Mouse (Mus musculus) midbrain, embryonic 13.5 days (tissue): Measurements from ENCODE around the gene Slc35c1. TPM values are rescaled to one million over a fixed set of nuclear protein-coding genes. Genes with fewer than 3 reads are reported as not detected.
"Not testable (repeated sequence)": the region's sequence is repeated elsewhere in the genome, so short reads cannot be mapped to it uniquely, and the experiment has no call there.

Source experiments
- ATAC-seq: fragments of 200-750 bp; cut with Nextera tagmentation; 2 replicates; pipeline ENCODE4 v1.8.0; 2017; ENCODE audit warnings: mild to moderate bottlenecking, moderate TSS enrichment, moderate library complexity
- H3K27ac ChIP-seq: fragments of 300-500 bp; sonication (generic); 2 replicates; pipeline ENCODE4 v1.5.1; 2015; ENCODE audit warnings: inconsistent platforms, mild to moderate bottlenecking, moderate library complexity
- H3K27me3 ChIP-seq: fragments of 300-500 bp; sonication (generic); 2 replicates; pipeline ENCODE4 v1.6.1; 2015; ENCODE audit warnings: mild to moderate bottlenecking, inconsistent platforms
- H3K36me3 ChIP-seq: fragments of 300-500 bp; sonication (generic); 2 replicates; pipeline ENCODE4 v1.6.1; 2015; ENCODE audit warnings: mild to moderate bottlenecking, inconsistent platforms
- H3K4me1 ChIP-seq: fragments of 300-500 bp; sonication (generic); replicated peaks from 2 replicates; pipeline ENCODE4 v1.6.1; 2015; ENCODE audit warnings: inconsistent platforms
- H3K4me2 ChIP-seq: fragments of 300-500 bp; sonication (generic); replicated peaks from 2 replicates; pipeline ENCODE4 v1.6.1; 2015; ENCODE audit warnings: moderate library complexity, mild to moderate bottlenecking, inconsistent platforms
- H3K4me3 ChIP-seq: fragments of 300-500 bp; sonication (generic); replicated peaks from 2 replicates; pipeline ENCODE4 v1.5.1; 2015; ENCODE audit warnings: mild to moderate bottlenecking, inconsistent platforms
- H3K9ac ChIP-seq: fragments of 300-500 bp; sonication (generic); replicated peaks from 2 replicates; pipeline ENCODE4 v1.6.1; 2015; ENCODE audit warnings: mild to moderate bottlenecking, inconsistent platforms
- H3K9me3 ChIP-seq: fragments of 300-500 bp; sonication (generic); 2 replicates; pipeline ENCODE4 v1.6.1; 2016; ENCODE audit warnings: mild to moderate bottlenecking, inconsistent platforms
- WGBS: fragments of 180-500 bp; shearing (Covaris S2); methylation state at CpG from one replicate; pipeline ENCODE4 v1.1.7; 2015; 5-methylcytosine and 5-hydroxymethylcytosine counted together
- polyA plus RNA-seq: library from polyadenylated mRNA; unstranded; fragments of >200 nt; fragmentation: Nextera tagmentation; extraction: Ambion mirVana; gene quantifications from 2 replicates; pipeline ENCODE4 v1.2.1, GENCODE M21; 2015

Gene Slc35c1
- polyA plus RNA-seq, 1 experiment from 2014 or later = 10.6 TPM

GRCm38 (mm10) chr2:92487791-92488190, 27.5 kb upstream of the Slc35c1 start:
- no peak overlapping the region for H3K27ac ChIP-seq
- no peak overlapping the region for H3K4me2 ChIP-seq
- no peak overlapping the region for H3K4me3 ChIP-seq
- 92% methylated on average over 8 of the region's 8 CpGs for WGBS
- H3K27me3 ChIP-seq = peaks cover 32% of the 10 kb centered on the region
- ATAC-seq = no peak
- H3K4me1 ChIP-seq = peaks cover 21% of the 10 kb centered on the region
- no peaks in the 10 kb centered on the region for H3K36me3 ChIP-seq
- no peaks in the 10 kb centered on the region for H3K9me3 ChIP-seq
- no peak overlapping the region for H3K9ac ChIP-seq

- Histone ChIP-seq H3K9ac (no peak overlapping the region), H3K27ac (no peak overlapping the region), H3K4me3 (no peak overlapping the region), H3K27me3 (peaks cover 33% of the 10 kb centered on the region), H3K4me2 (no peak overlapping the region), H3K9me3 (no peaks in the 10 kb centered on the region), H3K4me1 (peaks cover 21% of the 10 kb centered on the region), H3K36me3 (no peaks in the 10 kb centered on the region)
- 67% methylated on average over 2 of the region's 2 CpGs for WGBS
- ATAC-seq = no peak
Observed at GRCm38 (mm10) chr2:92486911-92487310, 26.6 kb upstream of the Slc35c1 start.

- H3K9me3 ChIP-seq = no peaks in the 10 kb centered on the region
- ATAC-seq = peak; percentile 56; the same call in 1 of the 2 replicates
- under 1% methylated on average over 11 of the region's 11 CpGs for whole genome bisulfite sequencing
- H3K27me3 ChIP-seq = peaks cover 33% of the 10 kb centered on the region
- no peak overlapping the region for H3K9ac ChIP-seq
- no peak overlapping the region for H3K4me3 ChIP-seq
- peak overlapping the region; percentile 40 for H3K4me2 ChIP-seq
- H3K4me1 ChIP-seq = peaks cover 21% of the 10 kb centered on the region
- H3K36me3 ChIP-seq = no peaks in the 10 kb centered on the region
- H3K27ac ChIP-seq = no peak overlapping the region
Observed at GRCm38 (mm10) chr2:92486403-92486802, 26.1 kb upstream of the Slc35c1 start.

- Histone ChIP-seq H3K4me3 (no peak overlapping the region), H3K4me2 (peak overlapping the region; percentile 40), H3K36me3 (no peaks in the 10 kb centered on the region), H3K4me1 (peaks cover 21% of the 10 kb centered on the region), H3K27ac (no peak overlapping the region), H3K9ac (peak overlapping the region; percentile 28; the same call in 1 of the 2 replicates), H3K9me3 (no peaks in the 10 kb centered on the region), H3K27me3 (peaks cover 33% of the 10 kb centered on the region)
- peak; percentile 66 for ATAC-seq
- WGBS = 6% methylated on average over 15 of the region's 15 CpGs
Observed at GRCm38 (mm10) chr2:92485640-92486295, 25.4 kb upstream of the Slc35c1 start.

- Histone ChIP-seq H3K9me3 (no peaks in the 10 kb centered on the region), H3K27ac (no peak overlapping the region), H3K4me1 (peaks cover 21% of the 10 kb centered on the region), H3K9ac (no peak overlapping the region), H3K36me3 (no peaks in the 10 kb centered on the region), H3K27me3 (peaks cover 33% of the 10 kb centered on the region), H3K4me2 (peak overlapping the region; percentile 27), H3K4me3 (peak overlapping the region; percentile 5; the same call in 1 of the 2 replicates)
- WGBS = 38% methylated on average over 23 of the region's 23 CpGs
- no peak for ATAC-seq
Observed at GRCm38 (mm10) chr2:92484256-92485025, 24.1 kb upstream of the Slc35c1 start.

GRCm38 (mm10) chr2:92483505-92483904, 23.2 kb upstream of the Slc35c1 start:
- Histone ChIP-seq H3K27ac (no peak overlapping the region), H3K9ac (no peak overlapping the region), H3K4me2 (no peak overlapping the region), H3K9me3 (no peaks in the 10 kb centered on the region), H3K4me3 (no peak overlapping the region), H3K36me3 (no peaks in the 10 kb centered on the region), H3K27me3 (peaks cover 33% of the 10 kb centered on the region), H3K4me1 (peaks cover 21% of the 10 kb centered on the region)
- 50% methylated on average over 5 of the region's 5 CpGs for WGBS
- ATAC-seq = no peak

GRCm38 (mm10) chr2:92482551-92482950, 22.2 kb upstream of the Slc35c1 start:
- no peaks in the 10 kb centered on the region for H3K9me3 ChIP-seq
- no peak overlapping the region for H3K9ac ChIP-seq
- ATAC-seq = no peak
- no peaks in the 10 kb centered on the region for H3K36me3 ChIP-seq
- peaks cover 33% of the 10 kb centered on the region for H3K27me3 ChIP-seq
- 75% methylated on average over 1 of the region's 1 CpGs for WGBS
- H3K4me1 ChIP-seq = peaks cover 21% of the 10 kb centered on the region
- no peak overlapping the region for H3K4me2 ChIP-seq
- H3K4me3 ChIP-seq = no peak overlapping the region
- H3K27ac ChIP-seq = no peak overlapping the region

GRCm38 (mm10) chr2:92478313-92478688, 18.0 kb upstream of the Slc35c1 start:
- Histone ChIP-seq H3K9ac (no peak overlapping the region), H3K9me3 (no peaks in the 10 kb centered on the region), H3K4me3 (no peak overlapping the region), H3K36me3 (no peaks in the 10 kb centered on the region), H3K27me3 (peaks cover 5% of the 10 kb centered on the region), H3K27ac (no peak overlapping the region), H3K4me1 (no peaks in the 10 kb centered on the region), H3K4me2 (no peak overlapping the region)
- ATAC-seq = no peak
- WGBS = 94% methylated on average over 4 of the region's 4 CpGs

- 76% methylated on average over 12 of the region's 12 CpGs for WGBS
- Histone ChIP-seq H3K4me2 (no peak overlapping the region), H3K9me3 (no peaks in the 10 kb centered on the region), H3K9ac (no peak overlapping the region), H3K4me1 (no peaks in the 10 kb centered on the region), H3K4me3 (no peak overlapping the region), H3K36me3 (no peaks in the 10 kb centered on the region), H3K27me3 (peaks cover under 1% of the 10 kb centered on the region), H3K27ac (no peak overlapping the region)
- no peak for ATAC-seq
Observed at GRCm38 (mm10) chr2:92477672-92478312, 17.5 kb upstream of the Slc35c1 start.

- H3K9me3 ChIP-seq, H3K27ac ChIP-seq, H3K4me1 ChIP-seq, ATAC-seq, H3K27me3 ChIP-seq, H3K4me3 ChIP-seq, H3K4me2 ChIP-seq, H3K36me3 ChIP-seq, H3K9ac ChIP-seq: not testable (repeated sequence)
- 89% methylated on average over 7 of the region's 7 CpGs for WGBS
Observed at GRCm38 (mm10) chr2:92476580-92476979, 16.2 kb upstream of the Slc35c1 start.

- no peak for ATAC-seq
- WGBS = 61% methylated on average over 2 of the region's 2 CpGs
Observed at GRCm38 (mm10) chr2:92475711-92476110, 15.4 kb upstream of the Slc35c1 start.

GRCm38 (mm10) chr2:92474920-92475319, 14.6 kb upstream of the Slc35c1 start:
- H3K27ac ChIP-seq = no peak overlapping the region
- no peak for ATAC-seq
- H3K9me3 ChIP-seq = no peaks in the 10 kb centered on the region
- H3K9ac ChIP-seq = no peak overlapping the region
- 93% methylated on average over 3 of the region's 3 CpGs for WGBS
- H3K4me3 ChIP-seq = no peak overlapping the region
- H3K36me3 ChIP-seq = no peaks in the 10 kb centered on the region
- no peaks in the 10 kb centered on the region for H3K4me1 ChIP-seq
- no peak overlapping the region for H3K4me2 ChIP-seq
- H3K27me3 ChIP-seq = no peaks in the 10 kb centered on the region

More at GRCm38 (mm10) chr2:92475711-92476110, 15.4 kb upstream of the Slc35c1 start:
- no peaks in the 10 kb centered on the region for H3K27me3 ChIP-seq
- H3K36me3 ChIP-seq = no peaks in the 10 kb centered on the region
- no peak overlapping the region for H3K4me2 ChIP-seq
- no peaks in the 10 kb centered on the region for H3K4me1 ChIP-seq
- H3K27ac ChIP-seq = no peak overlapping the region
- no peaks in the 10 kb centered on the region for H3K9me3 ChIP-seq
- no peak overlapping the region for H3K4me3 ChIP-seq
- no peak overlapping the region for H3K9ac ChIP-seq
